Mouse (Mus musculus) heart, embryonic 14.5 days (tissue): ENCODE measurements at regions not wholly inside any gene's neighbourhood (a gene's known extent, or its start where the extent isn't known, plus 50 kb on each side); places are given as distances from the start of the nearest gene placed in this dataset.

Experiments used
- ATAC-seq: fragments of 200-750 bp; cut with Nextera tagmentation; 2 replicates; pipeline ENCODE4 v1.8.0; 2017; ENCODE audit warnings: low read depth, moderate TSS enrichment; ENCODE audit not compliant: insufficient number of reproducible peaks, insufficient read depth, low FRiP score
- H3K27ac ChIP-seq, 2 experiments: fragments of 200-500 bp in 1 of 2; fragments of 300-500 bp in 1 of 2; sonication (generic) in 1 of 2; replicated peaks in 1 of 2; 2 replicates each; pipeline ENCODE4 v1.5.1; 2012 to 2014; ENCODE audit warnings: low read depth in 2 of 2, low read length in 2 of 2, control low read depth in 1 of 2, mild to moderate bottlenecking in 1 of 2, mixed read lengths in 1 of 2; ENCODE audit not compliant: control insufficient read depth in 1 of 2, insufficient read depth in 1 of 2
- H3K27me3 ChIP-seq: fragments of 300-500 bp; sonication (generic); 2 replicates; pipeline ENCODE4 v1.6.1; 2014; ENCODE audit warnings: mild to moderate bottlenecking, low read length, control low read depth; ENCODE audit not compliant: control insufficient read depth, insufficient read depth
- H3K36me3 ChIP-seq: fragments of 300-500 bp; sonication (generic); 2 replicates; pipeline ENCODE4 v1.6.1; 2014; ENCODE audit warnings: mild to moderate bottlenecking, control low read depth, low read length, mixed read lengths; ENCODE audit not compliant: control insufficient read depth, insufficient read depth
- H3K4me1 ChIP-seq, 2 experiments: fragments of 200-500 bp in 1 of 2; fragments of 300-500 bp in 1 of 2; sonication (generic) in 1 of 2; 2 replicates each; pipeline ENCODE4 v1.6.1; 2012 to 2014; ENCODE audit warnings: low read length in 2 of 2, control low read depth in 1 of 2, mixed read lengths in 1 of 2; ENCODE audit not compliant: control insufficient read depth in 2 of 2, insufficient read depth in 2 of 2
- H3K4me2 ChIP-seq: fragments of 300-500 bp; sonication (generic); 2 replicates; pipeline ENCODE4 v1.6.1; 2014; ENCODE audit warnings: mild to moderate bottlenecking, low read length
- H3K4me3 ChIP-seq, 2 experiments: fragments of 200-500 bp in 1 of 2; fragments of 300-500 bp in 1 of 2; sonication (generic) in 1 of 2; 2 replicates each; pipeline ENCODE4 v1.5.1; 2012 to 2014; ENCODE audit warnings: low read length in 2 of 2, mild to moderate bottlenecking in 2 of 2, control low read depth in 1 of 2, low read depth in 1 of 2, moderate library complexity in 1 of 2; ENCODE audit not compliant: control insufficient read depth in 1 of 2, insufficient read depth in 1 of 2
- H3K9ac ChIP-seq: fragments of 300-500 bp; sonication (generic); 2 replicates; pipeline ENCODE4 v1.6.1; 2014; ENCODE audit warnings: mild to moderate bottlenecking, low read length
- H3K9me3 ChIP-seq: fragments of 300-500 bp; sonication (generic); 2 replicates; pipeline ENCODE4 v1.6.1; 2016; ENCODE audit warnings: low read length, control low read depth; ENCODE audit not compliant: control insufficient read depth
- WGBS: fragments of 180-500 bp; shearing (Covaris S2); extraction: QIAGEN DNeasy Blood & Tissue Kit; methylation state at CpG from one replicate; pipeline ENCODE4 v1.1.7; 2014; 5-methylcytosine and 5-hydroxymethylcytosine counted together

GRCm38 (mm10) chr3:148559752-148560460, 430.4 kb downstream of the Adgrl2 start:
- Histone ChIP-seq H3K9me3 (no peaks in the 10 kb centered on the region), H3K27ac (no peak overlapping the region), H3K4me1 (no peaks in the 10 kb centered on the region), H3K36me3 (no peaks in the 10 kb centered on the region), H3K9ac (no peak overlapping the region), H3K27me3 (no peaks in the 10 kb centered on the region), H3K4me3 (no peak overlapping the region), H3K4me2 (no peak overlapping the region)
- 88% methylated on average over 13 of the region's 13 CpGs for WGBS
- ATAC-seq: no peak

- Histone ChIP-seq H3K36me3 (no peaks in the 10 kb centered on the region), H3K27ac (no peak overlapping the region), H3K9ac (no peak overlapping the region), H3K4me1 (no peaks in the 10 kb centered on the region), H3K27me3 (no peaks in the 10 kb centered on the region), H3K4me3 (no peak overlapping the region), H3K4me2 (no peak overlapping the region), H3K9me3 (no peaks in the 10 kb centered on the region)
- 51% methylated on average over 5 of the region's 5 CpGs for WGBS
- no peak for ATAC-seq
These were observed 431.7 kb downstream of the Adgrl2 start for GRCm38 (mm10) chr3:148558592-148559157.

GRCm38 (mm10) chr3:148555324-148555723, 435.0 kb downstream of the Adgrl2 start:
- no peaks in the 10 kb centered on the region for H3K27me3 ChIP-seq
- no peak for ATAC-seq
- H3K9ac ChIP-seq: no peak overlapping the region
- no peak overlapping the region for H3K27ac ChIP-seq
- no peak overlapping the region for H3K4me2 ChIP-seq
- H3K4me3 ChIP-seq: no peak overlapping the region
- 84% methylated on average over 8 of the region's 8 CpGs for WGBS
- H3K36me3 ChIP-seq: no peaks in the 10 kb centered on the region
- no peaks in the 10 kb centered on the region for H3K9me3 ChIP-seq
- no peaks in the 10 kb centered on the region for H3K4me1 ChIP-seq

GRCm38 (mm10) chr3:148550716-148551115, 439.6 kb downstream of the Adgrl2 start:
- WGBS: 84% methylated on average over 2 of the region's 2 CpGs
- Histone ChIP-seq H3K9me3 (no peaks in the 10 kb centered on the region), H3K27me3 (no peaks in the 10 kb centered on the region), H3K9ac (no peak overlapping the region), H3K4me3 (no peak overlapping the region), H3K36me3 (no peaks in the 10 kb centered on the region), H3K4me1 (no peaks in the 10 kb centered on the region), H3K27ac (no peak overlapping the region), H3K4me2 (no peak overlapping the region)
- ATAC-seq: no peak

GRCm38 (mm10) chr3:148544929-148545328, 445.4 kb downstream of the Adgrl2 start:
- no peaks in the 10 kb centered on the region for H3K4me1 ChIP-seq
- no peak overlapping the region for H3K9ac ChIP-seq
- no peak for ATAC-seq
- no peaks in the 10 kb centered on the region for H3K27me3 ChIP-seq
- WGBS: 65% methylated on average over 6 of the region's 6 CpGs
- no peak overlapping the region for H3K4me3 ChIP-seq
- no peaks in the 10 kb centered on the region for H3K9me3 ChIP-seq
- H3K36me3 ChIP-seq: no peaks in the 10 kb centered on the region
- H3K27ac ChIP-seq: no peak overlapping the region
- no peak overlapping the region for H3K4me2 ChIP-seq

GRCm38 (mm10) chr3:148542217-148542616, 448.1 kb downstream of the Adgrl2 start:
- Histone ChIP-seq H3K27ac (no peak overlapping the region), H3K4me1 (no peaks in the 10 kb centered on the region), H3K4me2 (no peak overlapping the region), H3K27me3 (no peaks in the 10 kb centered on the region), H3K4me3 (no peak overlapping the region), H3K9ac (no peak overlapping the region), H3K36me3 (no peaks in the 10 kb centered on the region), H3K9me3 (no peaks in the 10 kb centered on the region)
- 82% methylated on average over 5 of the region's 5 CpGs for WGBS
- no peak for ATAC-seq

GRCm38 (mm10) chr3:148537669-148538271, 452.6 kb downstream of the Adgrl2 start:
- 69% methylated on average over 4 of the region's 4 CpGs for WGBS
- H3K4me1 ChIP-seq: no peaks in the 10 kb centered on the region
- H3K4me3 ChIP-seq: no peak overlapping the region
- no peak overlapping the region for H3K27ac ChIP-seq
- H3K9me3 ChIP-seq: no peaks in the 10 kb centered on the region
- no peaks in the 10 kb centered on the region for H3K27me3 ChIP-seq
- no peaks in the 10 kb centered on the region for H3K36me3 ChIP-seq
- no peak for ATAC-seq
- H3K9ac ChIP-seq: no peak overlapping the region
- no peak overlapping the region for H3K4me2 ChIP-seq
